Mouse (Mus musculus): ENCODE measurements around the gene Uba2. TPM values are rescaled to one million over a fixed set of nuclear protein-coding genes. Genes with fewer than 3 reads are reported as not detected.
A peak's percentile ranks its signal among the peaks of the same experiment; 100 is the strongest.
"Not testable (repeated sequence)": the region's sequence is repeated elsewhere in the genome, so short reads cannot be mapped to it uniquely, and the experiment has no call there.

Gene Uba2
- total and polyA plus RNA-seq, 3 experiments = 57.5 to 334 (median 253) TPM

GRCm38 (mm10) chr7:34195632-34196031 is 26.2 kb upstream of the Uba2 start:
- Histone ChIP-seq H3K4me1 (ENCODE audit: insufficient read depth, low read depth, low read length) (peaks cover 34% of the 10 kb centered on the region), H3K27me3 (ENCODE audit: insufficient read depth, low read length) (no peaks in the 10 kb centered on the region), H3K4me3 (ENCODE audit: low read depth, low read length) (peak overlapping the region; percentile 100), H3K9me3 (replicated peaks) (no peaks in the 10 kb centered on the region), H3K36me3 (replicated peaks) (peaks cover 45% of the 10 kb centered on the region)
- no peak for DNase-seq (ENCODE audit: low spot score)
- no peak for ATAC-seq (ENCODE audit: extremely low read depth, insufficient number of reproducible peaks, low FRiP score, poor library complexity, severe bottlenecking)
- TF ChIP-seq POLR2AphosphoS5 (IDR thresholded peaks at IDR 0.05; ENCODE audit: insufficient replicate concordance, low read depth, low read length) (no peak), TAL1 (conservative IDR thresholded peaks at IDR 0.05; ENCODE audit: low read depth, low read length) (no peak), CTCF (IDR thresholded peaks at IDR 0.05; ENCODE audit: low read depth, low read length) (no peak), GATA1 (IDR thresholded peaks at IDR 0.05; ENCODE audit: borderline replicate concordance, low read length) (no peak), GATA2 (IDR thresholded peaks at IDR 0.05; ENCODE audit: borderline replicate concordance, low read depth, low read length) (no peak)

- no peak overlapping the region for H3K4me3 ChIP-seq (ENCODE audit: low read depth, low read length)
- ATAC-seq (ENCODE audit: extremely low read depth, insufficient number of reproducible peaks, low FRiP score, poor library complexity, severe bottlenecking) = no peak
- H3K9me3 ChIP-seq (replicated peaks) = no peaks in the 10 kb centered on the region
- TF ChIP-seq CTCF (IDR thresholded peaks at IDR 0.05; ENCODE audit: low read depth, low read length) (no peak), GATA1 (IDR thresholded peaks at IDR 0.05; ENCODE audit: borderline replicate concordance, low read length) (no peak), POLR2AphosphoS5 (IDR thresholded peaks at IDR 0.05; ENCODE audit: insufficient replicate concordance, low read depth, low read length) (no peak), TAL1 (conservative IDR thresholded peaks at IDR 0.05; ENCODE audit: low read depth, low read length) (no peak), GATA2 (IDR thresholded peaks at IDR 0.05; ENCODE audit: borderline replicate concordance, low read depth, low read length) (no peak)
- no peak for DNase-seq (ENCODE audit: low spot score)
- peaks cover 60% of the 10 kb centered on the region for H3K36me3 ChIP-seq (replicated peaks)
- H3K4me1 ChIP-seq (ENCODE audit: insufficient read depth, low read depth, low read length) = peaks cover 41% of the 10 kb centered on the region
- no peaks in the 10 kb centered on the region for H3K27me3 ChIP-seq (ENCODE audit: insufficient read depth, low read length)
Measured at GRCm38 (mm10) chr7:34192825-34193224, 23.4 kb upstream of the Uba2 start.

- H3K4me3 ChIP-seq (ENCODE audit: low read depth, low read length) = no peak overlapping the region; the same call in 1 of the 2 replicates
- H3K27me3 ChIP-seq (ENCODE audit: insufficient read depth, low read length) = no peaks in the 10 kb centered on the region
- no peaks in the 10 kb centered on the region for H3K9me3 ChIP-seq (replicated peaks)
- peak; percentile 38 for DNase-seq (ENCODE audit: low spot score)
- peak; percentile 75 for ATAC-seq (ENCODE audit: extremely low read depth, insufficient number of reproducible peaks, low FRiP score, poor library complexity, severe bottlenecking)
- H3K4me1 ChIP-seq (ENCODE audit: insufficient read depth, low read depth, low read length) = peaks cover 27% of the 10 kb centered on the region
- peaks cover 80% of the 10 kb centered on the region for H3K36me3 ChIP-seq (replicated peaks)
- TF ChIP-seq GATA1 (IDR thresholded peaks at IDR 0.05; ENCODE audit: borderline replicate concordance, low read length) (no peak), GATA2 (IDR thresholded peaks at IDR 0.05; ENCODE audit: borderline replicate concordance, low read depth, low read length) (no peak), POLR2AphosphoS5 (IDR thresholded peaks at IDR 0.05; ENCODE audit: insufficient replicate concordance, low read depth, low read length) (no peak), CTCF (IDR thresholded peaks at IDR 0.05; ENCODE audit: low read depth, low read length) (no peak), TAL1 (conservative IDR thresholded peaks at IDR 0.05; ENCODE audit: low read depth, low read length) (no peak)
Measured at GRCm38 (mm10) chr7:34189376-34189989, 20.1 kb upstream of the Uba2 start.

GRCm38 (mm10) chr7:34183794-34184193 is 14.4 kb upstream of the Uba2 start:
- peaks cover 63% of the 10 kb centered on the region for H3K36me3 ChIP-seq (replicated peaks)
- ATAC-seq (ENCODE audit: extremely low read depth, insufficient number of reproducible peaks, low FRiP score, poor library complexity, severe bottlenecking) = no peak
- TF ChIP-seq CTCF (IDR thresholded peaks at IDR 0.05; ENCODE audit: low read depth, low read length) = no peak
- TF ChIP-seq GATA2 (IDR thresholded peaks at IDR 0.05; ENCODE audit: borderline replicate concordance, low read depth, low read length) = no peak
- no peak for TF ChIP-seq TAL1 (conservative IDR thresholded peaks at IDR 0.05; ENCODE audit: low read depth, low read length)
- TF ChIP-seq GATA1 (IDR thresholded peaks at IDR 0.05; ENCODE audit: borderline replicate concordance, low read length) = no peak
- no peak for TF ChIP-seq POLR2AphosphoS5 (IDR thresholded peaks at IDR 0.05; ENCODE audit: insufficient replicate concordance, low read depth, low read length)

GRCm38 (mm10) chr7:34183356-34183755 is 14.0 kb upstream of the Uba2 start:
- ATAC-seq (ENCODE audit: extremely low read depth, insufficient number of reproducible peaks, low FRiP score, poor library complexity, severe bottlenecking) (no peak), DNase-seq (ENCODE audit: low spot score) (no peak)
- TF ChIP-seq GATA2 (IDR thresholded peaks at IDR 0.05; ENCODE audit: borderline replicate concordance, low read depth, low read length) = no peak
- no peak for TF ChIP-seq CTCF (IDR thresholded peaks at IDR 0.05; ENCODE audit: low read depth, low read length)
- TF ChIP-seq TAL1 (conservative IDR thresholded peaks at IDR 0.05; ENCODE audit: low read depth, low read length) = no peak
- H3K36me3 ChIP-seq (replicated peaks) = peaks cover 58% of the 10 kb centered on the region
- no peaks in the 10 kb centered on the region for H3K27me3 ChIP-seq (ENCODE audit: insufficient read depth, low read length)
- H3K9me3 ChIP-seq (replicated peaks) = no peaks in the 10 kb centered on the region
- no peak overlapping the region for H3K4me3 ChIP-seq (ENCODE audit: low read depth, low read length)
- H3K4me1 ChIP-seq (ENCODE audit: insufficient read depth, low read depth, low read length) = peaks cover 5% of the 10 kb centered on the region; the same call in 1 of the 2 replicates

More at GRCm38 (mm10) chr7:34183794-34184193, 14.4 kb upstream of the Uba2 start:
- Histone ChIP-seq H3K9me3 (replicated peaks) (no peaks in the 10 kb centered on the region), H3K27me3 (ENCODE audit: insufficient read depth, low read length) (no peaks in the 10 kb centered on the region), H3K4me1 (ENCODE audit: insufficient read depth, low read depth, low read length) (peaks cover 5% of the 10 kb centered on the region), H3K4me3 (ENCODE audit: low read depth, low read length) (no peak overlapping the region)
- no peak for DNase-seq (ENCODE audit: low spot score)

- peaks cover 23% of the 10 kb centered on the region for H3K9me3 ChIP-seq (replicated peaks)
- not testable (repeated sequence) for H3K4me1 ChIP-seq (ENCODE audit: insufficient read depth, low read depth, low read length); H3K4me3 ChIP-seq (ENCODE audit: low read depth, low read length); H3K36me3 ChIP-seq (replicated peaks); H3K27me3 ChIP-seq (ENCODE audit: insufficient read depth, low read length); ATAC-seq (ENCODE audit: extremely low read depth, insufficient number of reproducible peaks, low FRiP score, poor library complexity, severe bottlenecking); DNase-seq (ENCODE audit: low spot score)
Measured at GRCm38 (mm10) chr7:34176241-34176640, 6.8 kb upstream of the Uba2 start.

All from G1E (cell line).